Mouse (Mus musculus) heart, postnatal 36 days (tissue): ENCODE measurements around the gene Hnrnpa3. TPM values are rescaled to one million over a fixed set of nuclear protein-coding genes. Genes with fewer than 3 reads are reported as not detected.
"Not testable (repeated sequence)": the region's sequence is repeated elsewhere in the genome, so short reads cannot be mapped to it uniquely, and the experiment has no call there.

Experiments
- DNase-seq, 2 experiments: peaks; one replicate each; pipeline ENCODE4 v3.0.0; 2021 to 2022
- intact Hi-C: fragments of 180-260 bp; cut with DNase I; formaldehyde crosslinking; loops from one replicate; pipeline ENCODE4 v1.15.1; 2025
- total RNA-seq, 2 experiments: library from RNA; stranded (reverse); gene quantifications; 2 replicates each; pipeline ENCODE4 v1.2.3; 2021

The Hnrnpa3 gene
- total RNA-seq, 2 experiments from 2014 or later, result 137 to 165 TPM

DNA sequence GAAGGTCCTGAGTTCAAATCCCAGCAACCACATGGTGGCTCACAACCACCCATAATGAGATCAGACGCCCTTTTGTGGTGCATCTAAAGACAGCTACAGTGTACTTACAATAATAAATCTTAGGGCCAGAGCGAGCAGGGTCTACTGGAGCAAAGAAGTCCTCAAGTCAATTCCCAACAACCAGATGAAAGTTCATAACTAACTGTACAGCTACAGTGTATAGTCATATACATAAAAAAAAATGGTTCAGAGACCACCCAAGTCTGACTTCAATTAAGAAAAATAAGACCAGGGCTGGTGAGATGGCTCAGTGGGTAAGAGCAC lies 12.2 kb downstream of the Hnrnpa3 start:
- intact Hi-C loops, result no loop called here
- no peak for DNase-seq

DNA sequence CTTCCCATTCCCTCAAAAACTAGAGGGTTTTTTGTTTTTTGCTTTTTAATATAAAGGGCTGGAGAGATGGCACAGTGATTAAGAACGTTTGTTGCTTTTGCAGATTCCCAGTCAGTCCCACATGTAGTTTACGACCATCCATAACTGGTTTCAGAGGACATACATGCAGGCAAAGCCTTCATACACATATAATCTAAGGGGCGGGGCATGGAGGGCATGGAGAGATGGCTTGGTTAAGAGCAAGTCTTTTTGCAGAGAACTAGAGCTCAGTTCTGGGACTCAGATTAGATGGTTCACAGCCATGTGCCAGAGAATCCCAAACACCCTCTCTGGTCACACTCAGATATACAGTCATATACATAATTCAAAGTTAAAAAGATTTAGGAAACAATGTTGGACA lies 13.5 kb downstream of the Hnrnpa3 start:
- intact Hi-C loops, result no loop called here
- no peak for DNase-seq

DNA sequence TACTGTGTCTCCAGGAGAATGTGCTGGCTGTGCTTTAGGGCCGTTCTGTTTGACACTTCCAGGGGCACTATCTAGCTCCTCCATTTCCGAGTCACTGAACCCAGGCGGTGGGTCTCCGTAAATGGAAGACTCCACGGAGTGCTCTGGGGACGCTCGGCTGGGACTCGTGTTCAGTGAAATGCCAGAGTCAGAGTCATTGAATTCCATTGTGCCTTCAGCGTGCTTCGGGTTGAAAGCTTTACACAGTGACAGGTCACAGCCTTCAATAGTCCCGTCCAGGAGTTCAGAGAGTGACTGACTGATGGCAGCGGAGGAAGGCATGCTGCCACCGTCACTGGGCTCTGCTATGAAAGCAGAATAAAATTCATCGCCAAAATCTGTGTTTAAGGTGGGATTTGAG lies 17.5 kb downstream of the Hnrnpa3 start:
- DNase-seq, result no peak
- intact Hi-C loops, result loop anchor here (2.0 kb wide), 1 partner anchor 14 kb away; no protein-coding TSS in a partner anchor

DNA sequence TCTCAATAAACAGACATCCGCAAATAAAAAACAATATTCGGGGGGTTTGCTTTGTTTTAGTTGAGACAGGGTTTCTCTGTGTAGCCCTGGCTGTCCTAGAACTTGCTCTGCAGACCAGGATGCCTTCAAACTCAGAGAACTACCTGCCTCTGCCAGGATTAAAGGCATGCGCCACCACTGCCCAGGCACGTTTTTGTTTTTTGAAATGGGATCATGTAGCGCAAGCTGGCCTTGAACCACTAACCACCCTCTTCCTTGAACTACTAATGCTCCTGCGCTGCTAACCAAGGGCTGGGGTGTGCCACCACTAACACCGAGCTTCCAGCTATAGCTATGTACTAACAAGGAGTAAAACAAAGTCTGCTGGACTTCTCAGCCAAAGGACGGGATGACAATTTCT lies 20.9 kb downstream of the Hnrnpa3 start:
- no peak for DNase-seq
- intact Hi-C loops, result no loop called here

DNA sequence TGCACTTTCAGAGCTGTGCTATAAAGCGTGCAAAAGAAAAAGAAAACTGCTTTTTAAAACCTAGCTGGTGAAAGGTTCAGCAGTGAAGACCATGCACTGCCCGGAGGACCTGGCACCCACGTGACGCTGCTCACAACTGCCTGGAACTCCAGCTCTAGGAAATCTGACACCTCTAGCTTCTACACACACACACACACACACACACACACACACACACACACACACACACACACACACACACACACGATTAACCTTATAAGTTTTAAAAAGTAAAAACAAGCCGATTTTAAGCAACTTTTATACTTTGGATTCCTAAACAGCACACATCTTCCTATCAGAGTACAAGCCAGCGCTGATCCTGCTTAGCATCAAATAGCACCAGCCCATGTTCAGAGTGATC lies 22.4 kb downstream of the Hnrnpa3 start:
- no peak for DNase-seq
- intact Hi-C loops, result no loop called here

DNA sequence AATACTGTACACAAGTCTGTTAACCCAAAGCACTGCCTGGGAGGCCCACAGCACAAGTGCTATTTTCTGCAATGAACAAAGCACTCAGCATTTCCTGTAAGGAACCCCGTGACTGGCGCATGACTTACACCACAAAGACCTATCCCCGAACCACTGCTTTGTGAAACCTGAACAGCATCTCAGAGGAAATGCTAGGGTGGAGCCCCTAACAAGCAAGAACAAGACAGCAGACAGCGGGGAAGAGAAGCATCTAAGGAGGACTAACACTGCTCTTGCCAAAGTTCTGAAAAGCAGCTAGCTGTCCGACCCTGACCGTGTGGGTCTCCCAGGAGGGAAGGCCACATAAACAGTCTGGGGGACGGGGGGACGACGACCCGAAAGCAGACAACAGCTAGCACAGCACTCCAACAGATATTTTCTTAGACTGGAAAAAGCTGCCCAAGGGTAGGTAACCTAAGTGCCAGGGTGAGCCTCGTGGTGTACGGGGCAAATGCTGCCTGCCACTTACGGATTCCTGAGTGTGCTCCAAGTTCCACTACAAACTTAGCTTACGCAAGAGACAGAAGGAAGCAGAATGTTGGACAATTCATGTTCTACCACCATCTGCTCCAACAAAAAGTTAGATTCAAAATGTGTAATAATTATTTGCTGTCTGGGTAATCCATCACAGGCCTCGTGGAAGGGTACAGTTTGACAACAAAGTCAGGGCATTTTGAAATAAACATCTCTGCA lies 24.1 kb downstream of the Hnrnpa3 start:
- DNase-seq, result peak; percentile 66 to 76
- intact Hi-C loops, result no loop called here

DNA sequence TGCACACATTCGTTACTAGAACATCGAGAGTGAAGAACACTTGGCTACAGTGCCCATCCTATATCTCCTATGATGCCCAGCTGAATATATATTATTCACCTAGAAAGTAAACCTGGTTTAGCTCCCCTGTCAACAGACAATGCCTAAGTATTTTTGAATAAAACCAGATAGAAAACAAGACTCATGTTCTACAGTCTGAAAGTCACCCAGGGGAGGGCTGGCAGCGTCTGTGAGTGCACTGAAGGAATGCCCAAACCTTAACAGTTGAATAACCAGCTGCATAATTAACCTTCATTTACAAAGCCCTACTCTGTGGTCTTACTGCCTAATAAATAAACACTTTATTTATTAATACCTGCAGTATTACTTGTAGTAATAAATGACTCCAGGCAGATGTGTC lies 25.5 kb downstream of the Hnrnpa3 start:
- no peak for DNase-seq
- intact Hi-C loops, result no loop called here

DNA sequence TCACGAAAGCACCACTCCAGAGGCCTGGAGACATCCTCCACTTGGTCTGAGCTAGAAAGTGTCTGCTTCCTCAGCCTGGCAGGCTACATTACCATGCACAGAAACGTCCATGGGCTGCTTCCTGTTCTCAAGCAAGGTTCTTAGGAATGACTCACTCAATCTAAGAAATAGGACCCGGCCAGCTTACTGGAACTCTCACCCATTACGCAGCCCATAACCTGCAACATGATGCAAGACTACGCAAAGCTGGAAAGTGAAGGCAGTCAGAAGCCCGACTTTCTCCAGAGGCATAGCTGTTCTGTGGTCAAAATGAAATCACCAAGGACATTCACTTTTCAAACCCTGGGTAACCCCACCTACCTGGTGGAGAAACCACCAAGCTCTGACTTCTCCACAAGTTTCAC lies 26.4 kb downstream of the Hnrnpa3 start:
- intact Hi-C loops, result loop anchor here (1.0 kb wide), 1 partner anchor 18 kb away; no protein-coding TSS in a partner anchor
- no peak for DNase-seq

DNA sequence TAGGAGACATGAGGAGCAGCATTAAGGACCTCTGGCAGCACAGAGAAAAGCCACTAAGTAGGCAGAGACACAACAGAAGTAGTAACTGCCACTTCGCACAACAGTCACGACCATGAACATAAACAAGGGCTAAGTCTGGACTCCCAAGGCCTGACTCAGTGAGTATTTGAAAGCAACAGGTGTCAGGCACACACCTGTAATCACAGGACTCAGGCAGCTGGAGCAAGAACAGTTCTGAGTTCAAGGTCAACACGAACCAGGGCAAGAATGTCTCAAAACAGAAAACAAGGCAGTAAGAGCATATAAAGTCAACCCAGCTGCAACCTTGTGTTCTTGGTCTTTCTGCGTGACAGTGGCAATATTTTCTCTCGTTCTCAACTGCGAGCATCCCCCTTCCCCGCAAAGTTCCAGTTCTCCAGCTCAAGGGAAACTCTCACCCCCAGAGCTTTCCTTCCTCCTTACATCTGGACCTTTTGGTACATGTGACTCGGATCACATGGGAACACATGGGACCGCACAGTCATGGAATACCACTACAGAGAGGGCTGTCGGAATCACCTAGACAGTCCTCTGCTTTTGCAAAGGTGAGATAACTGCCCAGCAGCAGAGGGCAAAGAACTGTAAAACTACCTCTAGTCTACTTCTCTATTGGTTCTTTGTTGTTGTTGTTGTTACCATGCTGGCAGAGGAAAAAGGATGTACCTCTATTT lies 28.1 kb downstream of the Hnrnpa3 start:
- intact Hi-C loops, result no loop called here
- no peak for DNase-seq

DNA sequence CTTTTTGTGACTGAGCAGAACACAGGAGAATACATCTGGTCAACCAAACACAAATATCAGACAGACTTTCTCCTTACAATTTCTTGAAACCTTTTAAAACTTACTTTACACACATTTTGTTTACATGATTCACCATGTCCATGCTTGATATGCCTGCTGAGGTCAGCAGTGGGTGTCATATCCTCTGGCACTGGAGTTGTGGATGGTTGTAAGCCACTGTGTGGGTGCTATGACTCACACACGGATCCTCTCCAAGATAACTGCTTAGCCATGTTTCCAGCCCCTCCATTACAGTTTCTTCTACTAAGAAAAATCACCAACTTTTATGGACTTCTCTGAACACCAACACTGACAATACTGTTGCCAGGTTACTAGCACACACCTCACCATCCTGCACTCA lies 29.8 kb downstream of the Hnrnpa3 start:
- no peak for DNase-seq
- intact Hi-C loops, result no loop called here

DNA sequence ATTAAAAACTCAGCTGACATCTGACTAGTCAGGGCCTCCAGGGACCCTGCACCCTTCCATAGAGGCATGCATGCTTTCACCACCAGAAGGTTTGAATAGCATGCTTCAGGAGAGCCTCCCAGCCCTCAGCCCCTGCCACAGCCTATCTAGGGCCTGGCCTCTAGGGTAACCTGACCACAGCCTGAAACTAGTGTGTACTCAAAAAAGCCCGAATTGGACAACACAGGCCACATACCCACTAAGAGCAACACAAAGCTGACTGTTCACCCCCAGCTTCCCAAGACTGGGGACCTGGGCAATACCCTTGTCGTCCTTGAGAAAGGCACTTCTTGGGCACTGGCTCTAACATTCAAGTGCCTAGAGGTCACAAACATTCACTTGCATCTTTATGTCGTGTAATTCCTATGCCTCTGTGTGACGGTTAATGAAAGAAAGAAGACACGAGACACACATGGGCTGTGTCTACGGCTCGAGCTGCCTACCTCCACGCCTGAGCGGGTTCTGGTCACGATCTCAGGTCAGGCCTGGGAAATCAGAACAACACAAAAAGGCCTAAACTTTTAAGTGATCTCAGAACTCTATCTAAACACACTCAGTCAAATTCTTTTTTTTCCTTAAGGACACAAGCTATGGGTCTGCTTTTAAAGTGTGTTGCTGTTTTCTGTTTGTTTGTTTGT lies 30.6 kb downstream of the Hnrnpa3 start:
- no peak for DNase-seq
- intact Hi-C loops, result no loop called here

DNA sequence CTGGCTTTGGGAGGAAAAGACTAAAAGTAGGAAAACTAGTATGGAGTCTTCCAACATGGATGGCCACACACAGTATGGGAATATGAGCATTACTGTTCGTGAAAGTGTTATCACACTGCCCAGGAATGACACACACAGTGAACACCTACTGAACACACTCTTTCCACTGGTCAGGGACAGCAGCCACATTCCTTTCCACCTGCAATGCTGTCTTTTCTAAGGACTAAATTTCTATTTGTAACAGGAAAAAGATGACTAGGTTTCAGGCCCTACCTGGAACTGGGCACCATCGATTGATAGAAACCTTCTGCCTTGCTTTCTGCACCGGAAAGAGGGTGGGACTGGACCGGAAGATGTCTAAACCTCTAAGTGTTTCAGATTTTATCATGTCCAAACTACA lies 31.6 kb downstream of the Hnrnpa3 start:
- intact Hi-C loops, result no loop called here
- no peak for DNase-seq

DNA sequence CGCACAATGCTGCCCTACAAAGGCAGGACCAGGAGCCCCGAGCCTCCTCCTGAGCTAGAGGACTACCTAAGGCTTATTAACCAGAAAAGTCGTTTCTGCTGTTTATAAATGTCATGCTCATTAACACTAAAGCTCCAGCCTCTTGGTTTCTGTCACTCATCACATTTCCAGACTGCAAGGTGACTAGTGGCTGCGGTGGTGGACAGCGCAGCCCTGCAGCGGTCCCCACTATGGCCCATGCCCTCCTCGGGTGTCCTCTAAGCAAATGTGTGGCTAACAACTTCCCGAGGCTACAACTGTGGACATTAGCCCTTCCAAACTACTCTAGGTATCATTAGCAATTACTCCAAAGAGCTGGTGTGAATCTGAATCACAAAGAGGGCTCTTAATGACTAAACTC lies 32.3 kb downstream of the Hnrnpa3 start:
- intact Hi-C loops, result no loop called here
- DNase-seq, result no peak

DNA sequence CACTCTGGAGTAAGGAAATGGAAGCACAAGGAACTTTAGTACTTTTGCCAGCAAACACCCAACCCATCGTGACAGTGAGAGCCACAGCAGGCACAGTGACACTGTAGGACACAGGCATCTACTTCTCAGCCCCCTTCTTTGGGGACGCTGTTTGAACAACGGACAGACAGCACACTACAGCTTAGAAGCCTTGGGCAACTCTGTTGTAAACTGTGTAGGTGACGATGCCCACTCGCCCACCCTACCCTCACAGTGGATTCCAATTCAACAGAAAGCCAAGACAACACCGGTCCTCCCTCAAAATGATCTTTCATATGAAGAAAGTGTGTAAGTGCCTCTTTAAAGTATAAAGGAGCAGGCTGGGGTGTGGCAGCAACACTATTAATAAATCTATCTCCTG lies 33.3 kb downstream of the Hnrnpa3 start:
- intact Hi-C loops, result no loop called here
- DNase-seq, result no peak

DNA sequence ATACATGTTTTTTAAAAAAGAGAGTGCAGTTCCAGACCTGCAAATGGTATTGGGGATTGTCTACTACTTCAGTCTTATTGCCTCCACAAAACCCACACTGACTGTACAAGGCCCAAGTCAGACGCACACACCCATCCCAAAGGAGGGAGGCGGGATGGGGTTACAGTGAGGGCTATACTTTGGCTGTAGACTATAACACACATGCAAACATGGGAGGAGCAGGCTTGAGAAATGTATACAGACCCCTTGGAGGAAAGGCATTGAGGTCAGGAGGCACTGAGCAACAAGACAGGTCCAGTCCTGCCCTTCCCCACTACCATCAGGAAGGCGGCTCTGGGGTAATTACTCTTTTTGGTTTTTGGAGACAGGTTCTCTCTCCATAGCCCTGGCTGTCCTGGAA lies 35.9 kb downstream of the Hnrnpa3 start:
- DNase-seq, intact Hi-C loops: not testable (repeated sequence)

DNA sequence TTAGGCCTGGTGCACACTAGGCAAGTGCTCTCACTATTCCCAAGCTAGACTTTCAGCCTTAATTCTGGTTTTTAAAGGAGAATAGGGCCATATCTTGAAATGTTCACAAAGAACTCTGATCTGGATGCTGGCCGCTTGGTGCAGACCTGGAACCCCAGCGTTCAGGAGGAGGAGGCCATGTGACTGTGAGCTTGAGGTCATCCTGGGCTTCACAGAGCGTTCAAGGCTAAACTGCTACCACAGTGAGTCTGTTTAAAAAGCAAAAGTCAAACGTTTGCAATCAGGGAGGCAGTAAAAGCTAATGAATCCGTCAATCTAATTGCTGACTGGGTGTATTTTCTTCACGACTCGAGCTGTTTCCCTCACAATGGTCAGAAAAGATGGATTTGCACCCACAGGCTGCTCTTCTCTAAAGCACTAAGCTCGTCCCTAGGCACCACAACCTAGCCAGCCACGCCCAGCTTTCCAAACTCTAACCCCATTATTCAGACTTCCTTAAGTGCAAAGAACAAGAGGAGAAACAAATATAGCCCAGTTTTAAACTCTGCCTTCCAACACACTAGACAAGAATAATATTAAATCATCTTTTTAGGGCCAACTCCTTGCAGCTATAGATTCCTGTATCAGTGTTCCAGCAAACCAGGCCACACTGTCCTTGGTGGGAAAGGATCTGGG lies 36.8 kb downstream of the Hnrnpa3 start:
- DNase-seq, result peak in 1 of 2 experiments; percentile 12
- intact Hi-C loops, result no loop called here

DNA sequence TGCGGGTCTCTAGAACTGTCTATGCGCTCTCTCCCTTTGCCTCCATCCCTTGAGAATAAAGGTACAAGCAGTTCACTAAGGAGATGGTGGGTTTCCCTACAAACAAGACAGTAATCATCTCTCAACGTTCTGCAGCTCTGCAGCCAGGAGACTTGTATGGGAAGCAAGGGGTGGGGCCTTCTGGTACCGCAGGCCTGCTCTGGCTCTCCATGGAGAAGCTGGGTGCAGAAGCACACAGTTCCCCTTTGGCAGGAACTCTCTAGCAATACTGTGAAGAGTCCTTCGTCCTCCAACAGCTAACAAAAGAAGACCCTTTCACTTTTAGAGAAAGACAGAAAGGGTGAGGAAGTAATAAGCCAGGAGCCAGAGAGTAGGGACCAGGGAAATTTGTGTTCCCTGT lies 37.3 kb downstream of the Hnrnpa3 start:
- intact Hi-C loops, result no loop called here

DNA sequence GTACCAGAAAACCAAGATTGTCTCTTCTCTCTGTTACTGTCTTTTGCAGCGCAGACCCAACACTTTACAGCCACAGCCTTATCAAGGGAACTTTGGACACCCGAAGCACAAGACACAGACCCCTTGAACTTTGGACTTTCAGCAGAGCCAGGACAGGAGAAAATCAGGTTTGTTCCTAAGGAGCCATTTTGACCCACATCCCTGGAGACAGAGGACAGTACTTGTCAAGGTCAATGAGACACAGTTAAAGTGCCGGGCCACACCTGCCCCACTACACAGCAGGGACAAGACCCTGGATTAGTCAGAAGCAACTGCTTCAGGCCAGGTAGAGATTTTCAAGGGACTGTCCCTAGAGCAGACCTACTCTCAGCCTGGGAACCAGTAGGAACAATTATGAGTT lies 38.2 kb downstream of the Hnrnpa3 start:
- intact Hi-C loops, result no loop called here
- no peak for DNase-seq

More for the DNA sequence above, 37.3 kb downstream of the Hnrnpa3 start:
- peak in 1 of 2 experiments; percentile 51 for DNase-seq

DNA sequence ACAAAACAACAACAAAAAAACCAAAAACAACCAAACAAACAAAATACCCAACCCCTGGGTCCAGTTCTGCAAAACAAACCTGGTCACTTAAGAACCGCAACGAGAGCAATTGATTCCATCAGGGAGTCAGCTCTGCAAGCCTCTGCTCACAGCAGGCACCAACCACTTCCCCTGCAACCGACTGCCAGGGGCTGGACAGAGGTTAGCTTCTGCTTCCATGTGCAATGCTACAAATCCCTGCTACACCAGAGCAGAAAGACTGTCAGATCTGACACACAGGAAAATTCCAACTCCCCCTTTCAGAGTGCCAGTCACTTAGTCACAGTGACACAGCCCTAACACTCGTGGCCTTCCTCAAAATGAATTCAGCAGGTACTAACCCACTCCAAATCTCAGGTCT lies 38.9 kb downstream of the Hnrnpa3 start:
- intact Hi-C loops, result no loop called here
- no peak for DNase-seq

DNA sequence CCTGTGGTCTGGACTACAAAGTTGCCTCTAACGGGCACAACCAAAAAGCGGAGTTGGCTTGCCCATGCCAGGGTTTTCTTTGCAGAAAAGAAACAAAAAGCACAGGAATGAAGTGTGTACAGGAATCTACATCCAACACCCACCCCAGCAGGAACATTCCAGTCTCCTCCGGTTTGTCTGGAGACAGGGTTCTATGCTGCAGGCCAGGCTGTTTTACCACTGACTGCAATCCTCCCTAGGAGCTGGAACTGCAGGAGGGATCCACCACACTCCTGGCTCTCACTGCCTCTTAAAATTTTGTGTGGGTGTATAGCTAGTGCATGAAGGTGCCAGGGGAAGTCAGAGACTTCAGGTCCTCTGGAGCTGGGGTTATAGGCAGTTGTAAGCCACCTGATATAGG lies 39.8 kb downstream of the Hnrnpa3 start:
- intact Hi-C loops, result no loop called here
- DNase-seq, result no peak

DNA sequence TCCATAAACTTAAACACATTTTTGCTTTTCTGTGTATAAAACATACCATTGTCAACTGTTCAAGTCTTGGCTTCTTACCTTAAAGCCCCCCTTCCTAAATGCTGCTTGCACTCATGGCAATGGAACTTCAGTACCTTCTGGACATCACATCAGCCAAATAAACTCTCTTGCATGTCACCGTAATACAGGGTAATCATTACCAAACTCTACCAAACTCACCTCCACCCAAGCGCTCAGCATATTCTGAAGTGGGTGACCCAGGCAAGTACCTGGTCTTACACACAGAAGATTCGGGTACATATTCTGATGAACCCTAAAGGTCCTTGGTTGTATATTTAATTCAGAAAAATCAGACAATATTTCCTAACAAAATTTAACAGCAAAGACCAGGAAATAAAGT lies 41.5 kb downstream of the Hnrnpa3 start:
- intact Hi-C loops, result loop anchor here (5.0 kb wide), 1 partner anchor 282 kb away; the partner anchor contains the start of gene Ttc30a1
- DNase-seq, result no peak
